Mouse (Mus musculus): ENCODE data around the gene Gm37419. TPM values are rescaled to one million over a fixed set of nuclear protein-coding genes. Genes with fewer than 3 reads are reported as not detected.
A peak's percentile ranks its signal among the peaks of the same experiment; 100 is the strongest.

Gm37419 gene
- not detected in 2 replicates for polyA plus RNA-seq (2015; fragmentation: Nextera tagmentation; extraction: Ambion mirVana)

DNA sequence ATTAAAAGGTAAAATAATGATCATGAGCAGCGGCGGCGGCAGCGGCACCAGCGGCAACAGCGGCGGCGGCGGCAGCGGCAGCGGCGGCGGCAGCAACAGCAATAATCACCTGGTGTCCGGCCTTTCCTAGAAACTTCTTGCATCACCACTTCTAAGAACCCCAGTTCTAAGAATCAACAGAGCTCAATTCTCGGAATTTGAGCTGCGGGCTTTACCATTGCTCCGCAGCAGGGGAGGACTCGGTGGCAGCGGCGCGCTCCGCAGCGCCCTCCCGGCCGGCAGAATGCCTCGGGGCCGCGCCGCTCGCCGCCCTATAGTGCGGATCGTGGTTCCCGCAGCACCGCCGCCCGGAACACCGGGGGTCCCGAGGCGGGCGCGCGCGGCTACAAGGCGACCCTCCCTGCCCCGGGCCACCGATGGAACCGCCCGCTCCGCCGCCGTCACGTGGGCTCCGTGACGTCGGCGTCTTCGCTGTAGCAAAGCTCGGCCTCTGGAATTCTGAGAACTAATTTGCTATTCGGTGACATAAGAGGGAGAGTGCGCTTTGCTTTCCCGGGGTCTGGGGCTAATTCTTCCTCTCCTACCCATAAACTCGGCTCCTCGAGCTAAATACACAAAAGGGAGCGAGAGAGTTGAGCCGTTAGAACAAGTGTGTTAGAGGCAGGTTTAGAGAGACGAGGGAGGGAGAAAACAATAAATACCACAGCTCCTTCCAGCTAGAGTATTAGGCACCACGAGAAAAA is at the start of gene Gm37419, which contains the start of gene Bcl6:
Gene Gm37419, plus strand, starts transcription at position 17 of the 743 bp plus-strand sequence.
Gene Bcl6, minus strand, starts transcription at position 387 of the 743 bp plus-strand sequence.
- Histone ChIP-seq H3K27ac (ENCODE audit: low read depth, low read length) (peak within 1 kb of the TSS; percentile 99), H3K36me3 (ENCODE audit: control insufficient read depth, insufficient read depth, low read length) (no peaks in the 10 kb centered on the region), H3K4me1 (ENCODE audit: control insufficient read depth, insufficient read depth, low read depth, low read length) (peaks cover 18% of the 10 kb centered on the region), H3K9ac (ENCODE audit: low read depth, low read length) (peak within 1 kb of the TSS; percentile 90), H3K4me2 (ENCODE audit: low read length) (peak within 1 kb of the TSS; percentile 83), H3K27me3 (replicated peaks; ENCODE audit: control insufficient read depth, insufficient read depth, low read length) (peaks cover 4% of the 10 kb centered on the region; the same call in 1 of the 2 replicates), H3K9me3 (ENCODE audit: control insufficient read depth, low read length) (no peaks in the 10 kb centered on the region), H3K4me3 (ENCODE audit: low read length) (peak within 1 kb of the TSS; percentile 62)
- under 1% methylated on average over 66 of the region's 68 CpGs for WGBS
- peak; percentile 89 for ATAC-seq

DNA sequence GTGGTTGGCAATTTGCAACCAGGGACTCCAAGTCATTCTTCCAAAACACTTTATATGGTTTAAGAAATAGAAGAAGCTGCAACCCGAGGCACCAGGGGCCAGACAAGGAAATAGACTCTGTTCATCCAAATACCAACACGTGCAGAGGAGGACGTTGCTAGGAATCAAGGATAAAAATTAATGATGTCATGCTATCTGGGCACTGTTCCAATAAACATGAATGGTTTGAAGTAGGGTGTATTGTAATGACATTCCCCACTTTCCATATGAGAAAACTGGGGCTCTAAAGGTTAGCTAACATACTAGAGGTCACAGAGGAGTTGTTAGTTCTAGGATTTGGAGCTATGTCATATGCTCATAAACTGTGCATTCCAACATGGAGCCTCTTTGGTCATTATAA is 43.5 kb upstream of the Gm37419 start:
- Histone ChIP-seq H3K4me3 (ENCODE audit: low read length) (no peak overlapping the region), H3K27me3 (replicated peaks; ENCODE audit: control insufficient read depth, insufficient read depth, low read length) (no peaks in the 10 kb centered on the region), H3K36me3 (ENCODE audit: control insufficient read depth, insufficient read depth, low read length) (no peaks in the 10 kb centered on the region), H3K27ac (ENCODE audit: low read depth, low read length) (no peak overlapping the region), H3K9ac (ENCODE audit: low read depth, low read length) (no peak overlapping the region), H3K4me2 (ENCODE audit: low read length) (no peak overlapping the region), H3K9me3 (ENCODE audit: control insufficient read depth, low read length) (no peaks in the 10 kb centered on the region), H3K4me1 (ENCODE audit: control insufficient read depth, insufficient read depth, low read depth, low read length) (no peaks in the 10 kb centered on the region)
- ATAC-seq = no peak
- 42% methylated on average over 3 of the region's 3 CpGs for WGBS

DNA sequence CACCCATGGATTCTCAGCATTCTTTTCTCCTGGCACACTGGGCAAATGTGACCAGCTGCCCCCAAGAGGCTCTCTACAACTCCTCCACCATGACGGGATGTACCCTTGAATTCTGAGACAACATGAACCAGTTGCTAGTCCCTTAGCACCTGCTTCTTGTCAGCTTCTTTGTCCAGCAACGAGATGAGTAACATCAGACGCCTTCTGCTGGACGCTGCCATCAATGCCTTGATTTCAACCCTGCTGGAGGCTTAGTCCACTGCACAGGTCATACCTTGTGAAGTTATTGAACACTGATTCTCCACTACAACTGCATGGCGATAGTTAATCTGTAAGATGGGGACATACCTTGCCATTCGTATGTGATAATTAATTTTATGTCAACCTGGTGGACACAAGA is 40.6 kb upstream of the Gm37419 start:
- no peak for ATAC-seq
- no peak overlapping the region for H3K9ac ChIP-seq (ENCODE audit: low read depth, low read length)
- H3K4me2 ChIP-seq (ENCODE audit: low read length) = no peak overlapping the region
- H3K4me3 ChIP-seq (ENCODE audit: low read length) = no peak overlapping the region
- no peaks in the 10 kb centered on the region for H3K36me3 ChIP-seq (ENCODE audit: control insufficient read depth, insufficient read depth, low read length)
- H3K27me3 ChIP-seq (replicated peaks; ENCODE audit: control insufficient read depth, insufficient read depth, low read length) = 0 out of 2 replicates have a peak, but pooled peaks cover 2% of the 10 kb centered on the region
- WGBS = 93% methylated on average over 6 of the region's 6 CpGs
- no peaks in the 10 kb centered on the region for H3K9me3 ChIP-seq (ENCODE audit: control insufficient read depth, low read length)
- no peaks in the 10 kb centered on the region for H3K4me1 ChIP-seq (ENCODE audit: control insufficient read depth, insufficient read depth, low read depth, low read length)
- H3K27ac ChIP-seq (ENCODE audit: low read depth, low read length) = no peak overlapping the region

DNA sequence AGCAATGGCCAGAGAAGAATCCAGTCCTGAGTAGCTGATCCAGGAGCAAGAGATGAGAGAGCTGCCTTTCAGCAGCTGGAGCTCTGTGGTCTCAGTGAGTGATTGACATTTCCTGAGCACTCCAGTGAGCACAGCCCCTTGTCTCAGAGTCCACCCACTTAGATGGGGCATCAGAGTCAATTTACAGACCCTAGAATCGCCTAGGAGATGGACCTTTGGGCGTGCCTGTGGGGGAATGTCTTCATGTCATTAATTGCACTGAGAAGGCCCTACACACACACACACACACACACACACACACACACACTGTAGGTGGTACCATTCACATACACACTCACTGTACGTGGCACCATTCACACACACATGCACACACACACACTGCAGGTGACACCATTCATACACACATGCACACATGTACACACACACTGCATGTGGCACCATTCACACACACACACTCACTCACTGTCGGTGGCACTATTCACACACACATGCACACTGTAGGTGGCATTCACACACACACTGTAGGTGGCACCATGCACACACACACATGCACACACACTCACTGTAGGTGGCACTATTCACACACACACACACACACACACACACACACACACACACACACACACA is 36.1 kb upstream of the Gm37419 start:
- ATAC-seq = 0 out of 2 replicates have a peak, but pooled peaks have one; percentile 30
- Histone ChIP-seq H3K4me2 (ENCODE audit: low read length) (no peak overlapping the region), H3K4me1 (ENCODE audit: control insufficient read depth, insufficient read depth, low read depth, low read length) (peaks cover 3% of the 10 kb centered on the region; the same call in 1 of the 2 replicates), H3K27ac (ENCODE audit: low read depth, low read length) (no peak overlapping the region), H3K9me3 (ENCODE audit: control insufficient read depth, low read length) (no peaks in the 10 kb centered on the region), H3K4me3 (ENCODE audit: low read length) (no peak overlapping the region), H3K27me3 (replicated peaks; ENCODE audit: control insufficient read depth, insufficient read depth, low read length) (0 out of 2 replicates have a peak, but pooled peaks cover 2% of the 10 kb centered on the region), H3K36me3 (ENCODE audit: control insufficient read depth, insufficient read depth, low read length) (no peaks in the 10 kb centered on the region), H3K9ac (ENCODE audit: low read depth, low read length) (no peak overlapping the region)
- 81% methylated on average over 4 of the region's 4 CpGs for WGBS

DNA sequence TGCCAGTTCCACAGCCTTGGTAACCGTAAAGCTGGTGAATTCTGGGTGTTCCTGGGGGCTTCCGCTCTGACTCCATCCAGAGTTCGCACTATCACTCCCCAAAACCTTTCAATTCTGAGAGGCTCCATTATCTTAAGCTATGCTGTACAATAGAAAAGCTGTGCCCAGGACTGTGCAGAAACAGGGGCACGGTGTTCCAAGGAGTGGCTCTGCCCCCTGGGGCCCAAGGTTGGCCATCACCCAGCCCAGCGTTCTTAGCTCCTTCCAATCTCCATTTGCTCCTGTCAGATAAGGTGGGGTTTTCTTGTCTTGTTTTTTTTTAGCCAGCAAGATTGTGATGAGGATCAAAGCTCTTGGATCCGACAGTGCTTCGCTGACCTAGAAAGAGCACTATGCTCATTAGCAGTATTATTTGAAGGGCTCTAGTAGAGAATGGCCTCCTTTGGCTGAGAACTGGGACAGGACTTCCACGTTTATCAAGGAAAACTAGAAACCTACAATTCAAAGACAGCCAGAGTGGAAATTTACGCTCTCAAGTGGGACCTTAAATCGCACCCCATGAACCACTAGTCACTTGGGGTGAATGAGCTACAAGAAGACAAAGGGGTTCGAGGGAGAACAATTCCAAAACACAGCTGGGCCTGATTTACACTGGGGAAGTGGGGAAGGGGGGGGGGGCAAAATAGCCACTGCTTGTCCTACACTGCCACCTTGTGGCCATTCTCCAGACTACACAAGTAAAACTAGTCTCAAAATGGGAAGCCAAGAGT is 34.9 kb upstream of the Gm37419 start:
- no peaks in the 10 kb centered on the region for H3K9me3 ChIP-seq (ENCODE audit: control insufficient read depth, low read length)
- H3K27me3 ChIP-seq (replicated peaks; ENCODE audit: control insufficient read depth, insufficient read depth, low read length) = 0 out of 2 replicates have a peak, but pooled peaks cover 2% of the 10 kb centered on the region
- H3K4me3 ChIP-seq (ENCODE audit: low read length) = no peak overlapping the region
- no peak overlapping the region for H3K27ac ChIP-seq (ENCODE audit: low read depth, low read length)
- H3K4me2 ChIP-seq (ENCODE audit: low read length) = no peak overlapping the region
- peaks cover 3% of the 10 kb centered on the region; the same call in 1 of the 2 replicates for H3K4me1 ChIP-seq (ENCODE audit: control insufficient read depth, insufficient read depth, low read depth, low read length)
- 44% methylated on average over 11 of the region's 11 CpGs for WGBS
- H3K9ac ChIP-seq (ENCODE audit: low read depth, low read length) = 0 out of 2 replicates have a peak overlapping the region, but pooled peaks have one; percentile 22
- H3K36me3 ChIP-seq (ENCODE audit: control insufficient read depth, insufficient read depth, low read length) = no peaks in the 10 kb centered on the region
- peak; percentile 61 for ATAC-seq

DNA sequence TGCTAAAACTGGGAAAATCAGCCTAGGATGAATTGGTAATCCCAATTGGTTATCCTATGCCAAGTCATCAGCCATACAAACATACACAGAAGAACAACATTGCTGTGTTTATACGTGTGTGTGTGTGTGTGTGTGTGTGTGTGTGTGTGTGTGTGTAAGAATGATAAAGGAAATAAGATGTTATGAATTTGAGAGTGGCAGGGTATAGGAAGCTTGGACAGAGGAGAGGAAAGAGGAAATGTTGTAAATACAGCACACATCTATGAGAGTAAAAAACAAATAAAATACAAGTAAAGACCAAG is 34.4 kb upstream of the Gm37419 start:
- H3K4me2 ChIP-seq (ENCODE audit: low read length) = no peak overlapping the region
- H3K27ac ChIP-seq (ENCODE audit: low read depth, low read length) = no peak overlapping the region
- WGBS = 14% methylated on average over 1 of the region's 1 CpGs
- 0 out of 2 replicates have a peak, but pooled peaks cover 2% of the 10 kb centered on the region for H3K27me3 ChIP-seq (replicated peaks; ENCODE audit: control insufficient read depth, insufficient read depth, low read length)
- no peak for ATAC-seq
- no peaks in the 10 kb centered on the region for H3K36me3 ChIP-seq (ENCODE audit: control insufficient read depth, insufficient read depth, low read length)
- H3K4me1 ChIP-seq (ENCODE audit: control insufficient read depth, insufficient read depth, low read depth, low read length) = peaks cover 3% of the 10 kb centered on the region; the same call in 1 of the 2 replicates
- no peak overlapping the region for H3K9ac ChIP-seq (ENCODE audit: low read depth, low read length)
- no peak overlapping the region for H3K4me3 ChIP-seq (ENCODE audit: low read length)
- no peaks in the 10 kb centered on the region for H3K9me3 ChIP-seq (ENCODE audit: control insufficient read depth, low read length)

DNA sequence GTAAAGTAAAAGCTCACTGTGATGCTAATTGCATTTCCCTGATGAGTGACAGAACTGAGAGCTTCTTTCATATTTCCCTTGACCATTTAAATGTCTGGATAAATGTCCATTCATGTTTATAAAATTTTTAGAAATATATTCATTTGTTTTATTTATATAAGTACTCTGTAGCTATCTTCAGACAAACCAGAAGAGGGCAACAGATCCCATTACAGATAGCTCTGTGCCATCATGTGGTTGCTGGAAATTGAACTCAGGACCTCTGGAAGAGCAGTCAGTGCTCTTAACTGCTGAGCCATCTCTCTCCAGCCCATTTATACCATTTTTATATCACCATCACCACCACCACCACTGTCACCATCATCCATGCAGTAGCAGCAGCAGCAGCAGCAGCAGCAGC is 29.3 kb upstream of the Gm37419 start:
- no peaks in the 10 kb centered on the region for H3K4me1 ChIP-seq (ENCODE audit: control insufficient read depth, insufficient read depth, low read depth, low read length)
- no peak overlapping the region for H3K4me2 ChIP-seq (ENCODE audit: low read length)
- H3K9me3 ChIP-seq (ENCODE audit: control insufficient read depth, low read length) = no peaks in the 10 kb centered on the region
- no peaks in the 10 kb centered on the region for H3K36me3 ChIP-seq (ENCODE audit: control insufficient read depth, insufficient read depth, low read length)
- no peaks in the 10 kb centered on the region for H3K27me3 ChIP-seq (replicated peaks; ENCODE audit: control insufficient read depth, insufficient read depth, low read length)
- no peak overlapping the region for H3K27ac ChIP-seq (ENCODE audit: low read depth, low read length)
- H3K9ac ChIP-seq (ENCODE audit: low read depth, low read length) = no peak overlapping the region
- no peak overlapping the region for H3K4me3 ChIP-seq (ENCODE audit: low read length)
- no peak for ATAC-seq

DNA sequence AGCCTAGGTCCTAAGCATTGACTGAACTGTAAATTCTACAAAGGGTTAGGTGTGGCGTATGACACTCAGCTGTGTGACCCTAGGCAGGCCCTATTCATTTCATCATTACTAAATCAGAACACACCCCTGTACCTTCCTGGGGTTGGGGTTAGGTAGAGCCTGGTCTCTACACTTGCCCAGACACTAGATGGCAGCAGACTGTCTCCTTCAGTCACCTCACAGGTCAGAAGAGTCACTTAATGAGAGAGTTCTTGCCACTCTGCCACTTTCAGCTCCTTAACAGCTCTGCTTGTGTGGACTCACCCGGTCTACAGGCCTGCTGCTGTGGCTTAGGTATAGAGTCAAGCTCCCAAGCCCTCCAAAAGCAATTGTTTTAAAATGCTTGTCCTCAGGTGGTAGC is 25.9 kb upstream of the Gm37419 start:
- ATAC-seq = no peak
- H3K36me3 ChIP-seq (ENCODE audit: control insufficient read depth, insufficient read depth, low read length) = no peaks in the 10 kb centered on the region
- no peaks in the 10 kb centered on the region for H3K4me1 ChIP-seq (ENCODE audit: control insufficient read depth, insufficient read depth, low read depth, low read length)
- no peak overlapping the region for H3K9ac ChIP-seq (ENCODE audit: low read depth, low read length)
- no peaks in the 10 kb centered on the region for H3K9me3 ChIP-seq (ENCODE audit: control insufficient read depth, low read length)
- no peak overlapping the region for H3K27ac ChIP-seq (ENCODE audit: low read depth, low read length)
- no peaks in the 10 kb centered on the region for H3K27me3 ChIP-seq (replicated peaks; ENCODE audit: control insufficient read depth, insufficient read depth, low read length)
- H3K4me3 ChIP-seq (ENCODE audit: low read length) = no peak overlapping the region
- 82% methylated on average over 2 of the region's 2 CpGs for WGBS
- no peak overlapping the region for H3K4me2 ChIP-seq (ENCODE audit: low read length)

Measured in hindbrain, embryonic 16.5 days (tissue).